Mouse (Mus musculus): ENCODE measurements around the gene Zfp367. TPM values are rescaled to one million over a fixed set of nuclear protein-coding genes. Genes with fewer than 3 reads are reported as not detected.

Zfp367 gene
- total RNA-seq, 2 experiments from 2014 or later: 26.6 to 33.5 TPM

- no peak for DNase-seq (ENCODE audit: low spot score in 2 of 2)
Measured at GRCm38 (mm10) chr13:64092752-64093151, 60.2 kb downstream of the Zfp367 start.

- no peak for DNase-seq (ENCODE audit: low spot score in 2 of 2)
Measured at GRCm38 (mm10) chr13:64092141-64092540, 60.9 kb downstream of the Zfp367 start.

GRCm38 (mm10) chr13:64091006-64091405 lies 62.0 kb downstream of the Zfp367 start:
- DNase-seq (ENCODE audit: low spot score in 2 of 2): no peak

GRCm38 (mm10) chr13:64090278-64090677 lies 62.7 kb downstream of the Zfp367 start:
- no peak for DNase-seq (ENCODE audit: low spot score in 2 of 2)

GRCm38 (mm10) chr13:64089130-64089529 lies 63.9 kb downstream of the Zfp367 start, which contains the start of gene Hsd17b3:
Hsd17b3 (minus strand) TSS chr13:64089230.
- no peak for DNase-seq (ENCODE audit: low spot score in 2 of 2)

- no peak for DNase-seq (ENCODE audit: low spot score in 2 of 2)
Measured at GRCm38 (mm10) chr13:64088057-64088456, 64.9 kb downstream of the Zfp367 start.

- DNase-seq (ENCODE audit: low spot score in 2 of 2): no peak
Measured at GRCm38 (mm10) chr13:64086036-64086435, 67.0 kb downstream of the Zfp367 start.

GRCm38 (mm10) chr13:64083331-64083730 lies 69.7 kb downstream of the Zfp367 start:
- no peak for DNase-seq (ENCODE audit: low spot score in 2 of 2)

Other genes with a start within 250 kb of the Zfp367 start
- not detected for gene Hsd17b3, start 64.0 kb downstream of the Zfp367 start, total RNA-seq (2021)
- 1 to 10 TPM in 1 of 2 experiments, under 1 TPM in 1; 0.77 to 1.3 TPM for gene Slc35d2, start 23.8 kb downstream of the Zfp367 start, total RNA-seq (2021)
- gene Habp4, start 8.6 kb upstream of the Zfp367 start, total RNA-seq (2021): 100 to 1,000 TPM; 216 to 221 TPM
- gene Cdc14b, start 122.1 kb upstream of the Zfp367 start, total RNA-seq (2021): 10 to 100 TPM; 14.3 to 15.3 TPM
- 10 to 100 TPM; 20.4 to 23.8 TPM for gene Aaed1, start 159.5 kb upstream of the Zfp367 start, total RNA-seq (2021)
- 100 to 1,000 TPM; 117 to 124 TPM for gene Ctsl, start 217.7 kb upstream of the Zfp367 start, total RNA-seq (2021)

Measured in left cerebral cortex, adult 18-20 months (tissue).